Mouse (Mus musculus): ENCODE data around the gene Rnf130. TPM values are rescaled to one million over a fixed set of nuclear protein-coding genes. Genes with fewer than 3 reads are reported as not detected.
A peak's percentile ranks its signal among the peaks of the same experiment; 100 is the strongest.

The Rnf130 gene
- total and polyA plus RNA-seq, 2 experiments from 2014 or later, result 42.3 to 47.6 TPM

- H3K4me1 ChIP-seq (ENCODE audit: control insufficient read depth, insufficient read depth), result peaks cover 3% of the 10 kb centered on the region; the same call in 1 of the 2 replicates
- ATAC-seq (ENCODE audit: insufficient read depth, low read depth) (no peak), DNase-seq (ENCODE audit: low spot score) (no peak)
- no peak overlapping the region for H3K27ac ChIP-seq (ENCODE audit: low read depth)
- no peak overlapping the region for H3K4me3 ChIP-seq (ENCODE audit: low read depth, low read length)
- H3K9ac ChIP-seq (replicated peaks; ENCODE audit: low read depth, low read length), result no peak overlapping the region
- no peaks in the 10 kb centered on the region for H3K27me3 ChIP-seq (ENCODE audit: control insufficient read depth, insufficient read depth, low read length)
- no peaks in the 10 kb centered on the region for H3K36me3 ChIP-seq (replicated peaks; ENCODE audit: control insufficient read depth, insufficient read depth, low read length)
- TF ChIP-seq EP300 (IDR thresholded peaks at IDR 0.05; ENCODE audit: low read depth) (no peak), CTCF (IDR thresholded peaks at IDR 0.05; ENCODE audit: low read depth) (no peak)
- H3K4me2 ChIP-seq (ENCODE audit: low read depth, low read length), result peak overlapping the region; percentile 16; the same call in 1 of the 2 replicates
- H3K9me3 ChIP-seq (replicated peaks; ENCODE audit: control insufficient read depth, low read length), result no peaks in the 10 kb centered on the region
- 4% methylated on average over 10 of the region's 10 CpGs for WGBS
Observed at GRCm38 (mm10) chr11:50127781-50128180, 102.6 kb downstream of the Rnf130 start.

GRCm38 (mm10) chr11:50130811-50131766 is 105.9 kb downstream of the Rnf130 start, which contains the start of gene Tbc1d9b:
Gene Tbc1d9b (plus strand): TSS chr11:50131396.
- WGBS, result under 1% methylated on average over 63 of the region's 77 CpGs
- DNase-seq (ENCODE audit: low spot score) (peak; percentile 93), ATAC-seq (ENCODE audit: insufficient read depth, low read depth) (peak; percentile 92)

GRCm38 (mm10) chr11:50131801-50132201 is 106.7 kb downstream of the Rnf130 start:
- WGBS, result 4% methylated on average over 10 of the region's 10 CpGs
- peak overlapping the region; percentile 99 for H3K9ac ChIP-seq (replicated peaks; ENCODE audit: low read depth, low read length)
- TF ChIP-seq EP300 (IDR thresholded peaks at IDR 0.05; ENCODE audit: low read depth) (no peak), CTCF (IDR thresholded peaks at IDR 0.05; ENCODE audit: low read depth) (no peak)

More at GRCm38 (mm10) chr11:50130811-50131766, 105.9 kb downstream of the Rnf130 start, which contains the start of gene Tbc1d9b:
- no peaks in the 10 kb centered on the region for H3K9me3 ChIP-seq (replicated peaks; ENCODE audit: control insufficient read depth, low read length)
- peak within 1 kb of the TSS; percentile 87 for H3K4me2 ChIP-seq (ENCODE audit: low read depth, low read length)
- peaks cover 8% of the 10 kb centered on the region; the same call in 1 of the 2 replicates for H3K4me1 ChIP-seq (ENCODE audit: control insufficient read depth, insufficient read depth)
- TF ChIP-seq EP300 (IDR thresholded peaks at IDR 0.05; ENCODE audit: low read depth), result no peak
- TF ChIP-seq CTCF (IDR thresholded peaks at IDR 0.05; ENCODE audit: low read depth), result peak; percentile 83
- peak within 1 kb of the TSS; percentile 91 for H3K27ac ChIP-seq (ENCODE audit: low read depth)
- peak within 1 kb of the TSS; percentile 99 for H3K9ac ChIP-seq (replicated peaks; ENCODE audit: low read depth, low read length)
- H3K36me3 ChIP-seq (replicated peaks; ENCODE audit: control insufficient read depth, insufficient read depth, low read length), result peaks cover 6% of the 10 kb centered on the region; the same call in 1 of the 2 replicates
- H3K4me3 ChIP-seq (ENCODE audit: low read depth, low read length), result peak within 1 kb of the TSS; percentile 96
- H3K27me3 ChIP-seq (ENCODE audit: control insufficient read depth, insufficient read depth, low read length), result no peaks in the 10 kb centered on the region

GRCm38 (mm10) chr11:50132265-50132664 is 107.1 kb downstream of the Rnf130 start:
- no peak for DNase-seq (ENCODE audit: low spot score)
- WGBS, result 81% methylated on average over 6 of the region's 6 CpGs
- peaks cover 8% of the 10 kb centered on the region; the same call in 1 of the 2 replicates for H3K4me1 ChIP-seq (ENCODE audit: control insufficient read depth, insufficient read depth)
- H3K4me2 ChIP-seq (ENCODE audit: low read depth, low read length), result peak overlapping the region; percentile 87
- no peak for TF ChIP-seq EP300 (IDR thresholded peaks at IDR 0.05; ENCODE audit: low read depth)
- no peak for TF ChIP-seq CTCF (IDR thresholded peaks at IDR 0.05; ENCODE audit: low read depth)
- H3K27me3 ChIP-seq (ENCODE audit: control insufficient read depth, insufficient read depth, low read length), result no peaks in the 10 kb centered on the region
- ATAC-seq (ENCODE audit: insufficient read depth, low read depth), result no peak
- no peak overlapping the region for H3K27ac ChIP-seq (ENCODE audit: low read depth)
- H3K4me3 ChIP-seq (ENCODE audit: low read depth, low read length), result peak overlapping the region; percentile 96
- peaks cover 16% of the 10 kb centered on the region for H3K36me3 ChIP-seq (replicated peaks; ENCODE audit: control insufficient read depth, insufficient read depth, low read length)
- H3K9ac ChIP-seq (replicated peaks; ENCODE audit: low read depth, low read length), result peak overlapping the region; percentile 99; the same call in 1 of the 2 replicates
- no peaks in the 10 kb centered on the region for H3K9me3 ChIP-seq (replicated peaks; ENCODE audit: control insufficient read depth, low read length)

More at GRCm38 (mm10) chr11:50131801-50132201, 106.7 kb downstream of the Rnf130 start:
- H3K4me2 ChIP-seq (ENCODE audit: low read depth, low read length), result peak overlapping the region; percentile 87
- H3K4me1 ChIP-seq (ENCODE audit: control insufficient read depth, insufficient read depth), result peaks cover 8% of the 10 kb centered on the region; the same call in 1 of the 2 replicates
- DNase-seq (ENCODE audit: low spot score), result no peak
- no peak for ATAC-seq (ENCODE audit: insufficient read depth, low read depth)
- peak overlapping the region; percentile 91 for H3K27ac ChIP-seq (ENCODE audit: low read depth)
- H3K9me3 ChIP-seq (replicated peaks; ENCODE audit: control insufficient read depth, low read length), result no peaks in the 10 kb centered on the region
- H3K4me3 ChIP-seq (ENCODE audit: low read depth, low read length), result peak overlapping the region; percentile 96
- peaks cover 11% of the 10 kb centered on the region for H3K36me3 ChIP-seq (replicated peaks; ENCODE audit: control insufficient read depth, insufficient read depth, low read length)
- H3K27me3 ChIP-seq (ENCODE audit: control insufficient read depth, insufficient read depth, low read length), result no peaks in the 10 kb centered on the region

GRCm38 (mm10) chr11:50134136-50134859 is 109.2 kb downstream of the Rnf130 start:
- Histone ChIP-seq H3K36me3 (replicated peaks; ENCODE audit: control insufficient read depth, insufficient read depth, low read length) (peaks cover 36% of the 10 kb centered on the region), H3K27ac (ENCODE audit: low read depth) (peak overlapping the region; percentile 14; the same call in 1 of the 2 replicates), H3K4me1 (ENCODE audit: control insufficient read depth, insufficient read depth) (0 out of 2 replicates have a peak, but pooled peaks cover 4% of the 10 kb centered on the region), H3K27me3 (ENCODE audit: control insufficient read depth, insufficient read depth, low read length) (no peaks in the 10 kb centered on the region), H3K4me2 (ENCODE audit: low read depth, low read length) (no peak overlapping the region), H3K9ac (replicated peaks; ENCODE audit: low read depth, low read length) (no peak overlapping the region), H3K9me3 (replicated peaks; ENCODE audit: control insufficient read depth, low read length) (no peaks in the 10 kb centered on the region), H3K4me3 (ENCODE audit: low read depth, low read length) (no peak overlapping the region)
- TF ChIP-seq EP300 (IDR thresholded peaks at IDR 0.05; ENCODE audit: low read depth), result no peak
- TF ChIP-seq CTCF (IDR thresholded peaks at IDR 0.05; ENCODE audit: low read depth), result no peak
- DNase-seq (ENCODE audit: low spot score) (no peak), ATAC-seq (ENCODE audit: insufficient read depth, low read depth) (no peak)
- WGBS, result 55% methylated on average over 10 of the region's 10 CpGs
